Mouse (Mus musculus) forebrain, embryonic 11.5 days (tissue): ENCODE measurements around the gene Krt88. TPM values are rescaled to one million over a fixed set of nuclear protein-coding genes. Genes with fewer than 3 reads are reported as not detected.

Experiments
- ATAC-seq: fragments of 200-750 bp; cut with Nextera tagmentation; replicated peaks from 2 replicates; pipeline ENCODE4 v1.8.0; 2017; ENCODE audit warnings: moderate TSS enrichment; ENCODE audit not compliant: low FRiP score
- DNase-seq: peaks from one replicate; pipeline ENCODE4 v3.0.0-alpha.2; 2017; ENCODE audit warnings: low spot score
- H3K27ac ChIP-seq: fragments of 300-500 bp; sonication (generic); 2 replicates; pipeline ENCODE4 v1.5.1; 2014; ENCODE audit warnings: low read depth, low read length
- H3K27me3 ChIP-seq: fragments of 300-500 bp; sonication (generic); 2 replicates; pipeline ENCODE4 v1.6.1; 2014; ENCODE audit warnings: mild to moderate bottlenecking, low read length, mixed read lengths; ENCODE audit not compliant: control insufficient read depth, insufficient read depth
- H3K36me3 ChIP-seq: fragments of 300-500 bp; sonication (generic); 2 replicates; pipeline ENCODE4 v1.6.1; 2014; ENCODE audit warnings: mild to moderate bottlenecking, low read length, moderate library complexity, mixed read lengths; ENCODE audit not compliant: control insufficient read depth, insufficient read depth
- H3K4me1 ChIP-seq: fragments of 300-500 bp; sonication (generic); replicated peaks from 2 replicates; pipeline ENCODE4 v1.6.1; 2014; ENCODE audit warnings: low read length, mixed read lengths; ENCODE audit not compliant: control insufficient read depth, insufficient read depth
- H3K4me2 ChIP-seq: fragments of 300-500 bp; sonication (generic); 2 replicates; pipeline ENCODE4 v1.6.1; 2014; ENCODE audit warnings: low read depth, mild to moderate bottlenecking, low read length, moderate library complexity, mixed read lengths; ENCODE audit not compliant: severe bottlenecking
- H3K4me3 ChIP-seq: fragments of 300-500 bp; sonication (generic); 2 replicates; pipeline ENCODE4 v1.5.1; 2014; ENCODE audit warnings: low read depth, low read length
- H3K9ac ChIP-seq: fragments of 300-500 bp; sonication (generic); 2 replicates; pipeline ENCODE4 v1.6.1; 2014; ENCODE audit warnings: low read length
- H3K9me3 ChIP-seq: fragments of 300-500 bp; sonication (generic); 2 replicates; pipeline ENCODE4 v1.6.1; 2016; ENCODE audit warnings: low read length, mixed read lengths; ENCODE audit not compliant: control insufficient read depth
- WGBS: fragments of 180-500 bp; shearing (Covaris S2); extraction: QIAGEN DNeasy Blood & Tissue Kit; methylation state at CpG from one replicate; pipeline ENCODE4 v1.1.7; 2014; 5-methylcytosine and 5-hydroxymethylcytosine counted together
- polyA plus RNA-seq: library from polyadenylated mRNA; unstranded; fragments of >200 nt; fragmentation: Nextera tagmentation; extraction: Ambion mirVana; gene quantifications from 2 replicates; pipeline ENCODE4 v1.2.1, GENCODE M21; 2014

The Krt88 gene
- not detected in 2 replicates for polyA plus RNA-seq

DNA sequence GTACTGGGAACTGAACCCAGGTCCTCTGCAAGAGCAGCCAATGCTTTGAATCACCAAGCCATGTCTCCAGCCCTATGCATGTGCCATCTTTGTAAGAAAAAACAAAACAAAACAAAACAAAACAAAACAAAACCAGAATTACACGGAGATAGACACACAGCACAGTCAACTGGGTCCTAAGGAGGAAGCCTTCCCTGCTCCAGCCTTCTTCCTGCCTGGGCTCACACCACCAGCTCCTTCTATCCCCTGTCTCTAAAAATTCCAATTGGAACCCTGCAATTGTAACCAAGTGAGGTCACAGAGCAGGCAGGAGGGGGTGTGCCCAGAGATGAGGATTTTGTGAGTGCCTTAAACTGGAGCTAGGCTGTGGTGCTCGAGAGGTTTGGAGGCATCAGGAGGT, at the start of gene Krt88:
Krt88 (plus strand) TSS at position 301 of the 400 bp plus-strand sequence.
- no peaks in the 10 kb centered on the region for H3K27me3 ChIP-seq
- H3K4me1 ChIP-seq, result no peaks in the 10 kb centered on the region
- H3K9me3 ChIP-seq, result no peaks in the 10 kb centered on the region
- ATAC-seq (no peak), DNase-seq (no peak)
- H3K4me3 ChIP-seq, result no peak within 1 kb of the TSS
- 67% methylated on average over 2 of the region's 2 CpGs for WGBS
- H3K9ac ChIP-seq, result no peak within 1 kb of the TSS
- H3K27ac ChIP-seq, result no peak within 1 kb of the TSS
- no peaks in the 10 kb centered on the region for H3K36me3 ChIP-seq
- H3K4me2 ChIP-seq, result no peak within 1 kb of the TSS

DNA sequence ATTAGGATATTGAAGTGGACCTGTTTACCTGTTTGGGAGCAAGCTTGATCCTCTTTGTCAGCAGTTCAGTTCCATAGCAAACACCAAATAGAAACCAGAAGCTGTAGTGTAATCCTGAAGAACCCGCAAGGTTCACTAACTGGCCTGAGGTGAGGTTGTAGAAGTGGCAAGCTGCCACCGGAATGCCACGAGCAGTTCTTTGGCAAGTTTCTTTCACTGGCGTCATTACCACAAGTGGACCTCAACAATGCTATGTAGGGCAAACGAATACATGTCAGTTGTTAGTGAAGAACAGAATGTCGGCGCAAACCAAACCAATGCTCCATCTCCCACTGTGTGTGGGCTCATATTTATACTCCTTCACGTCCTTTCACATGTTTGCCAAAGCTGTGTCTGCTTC, 49.3 kb upstream of the Krt88 start:
- H3K9ac ChIP-seq, result no peak overlapping the region
- no peak overlapping the region for H3K4me3 ChIP-seq
- no peak overlapping the region for H3K27ac ChIP-seq
- ATAC-seq, result no peak
- no peak for DNase-seq
- no peaks in the 10 kb centered on the region for H3K36me3 ChIP-seq
- no peaks in the 10 kb centered on the region for H3K4me1 ChIP-seq
- no peaks in the 10 kb centered on the region for H3K9me3 ChIP-seq
- no peak overlapping the region for H3K4me2 ChIP-seq
- WGBS, result 86% methylated on average over 8 of the region's 8 CpGs
- H3K27me3 ChIP-seq, result no peaks in the 10 kb centered on the region

DNA sequence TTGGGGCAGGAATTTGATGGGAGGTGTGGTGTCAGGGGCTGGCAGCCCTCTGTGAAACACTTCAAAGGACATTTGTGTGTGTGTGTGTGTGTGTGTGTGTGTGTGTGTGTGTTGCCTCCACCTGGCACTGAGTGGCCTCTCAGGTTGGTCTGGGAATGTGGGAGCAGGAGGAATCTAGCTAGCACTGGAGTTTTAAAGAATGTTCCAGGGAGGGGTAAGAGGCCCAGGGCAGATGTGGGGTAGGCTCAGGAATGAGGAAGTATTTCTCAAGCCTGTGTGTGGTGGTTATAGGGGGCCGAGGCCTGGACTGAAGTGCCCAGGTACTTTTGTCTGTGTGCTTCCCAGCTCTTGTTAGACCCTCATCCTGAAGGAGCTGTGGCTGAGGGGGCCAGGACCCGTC, 36.8 kb upstream of the Krt88 start, which contains the start of gene Krt7:
Krt7 (plus strand) TSS at position 269 of the 400 bp plus-strand sequence.
- Histone ChIP-seq H3K9ac (no peak within 1 kb of the TSS), H3K9me3 (no peaks in the 10 kb centered on the region), H3K27me3 (peaks cover 9% of the 10 kb centered on the region), H3K4me2 (no peak within 1 kb of the TSS), H3K4me3 (no peak within 1 kb of the TSS), H3K36me3 (no peaks in the 10 kb centered on the region), H3K4me1 (no peaks in the 10 kb centered on the region), H3K27ac (no peak within 1 kb of the TSS)
- ATAC-seq (no peak), DNase-seq (no peak)
- WGBS, result 67% methylated on average over 2 of the region's 2 CpGs

DNA sequence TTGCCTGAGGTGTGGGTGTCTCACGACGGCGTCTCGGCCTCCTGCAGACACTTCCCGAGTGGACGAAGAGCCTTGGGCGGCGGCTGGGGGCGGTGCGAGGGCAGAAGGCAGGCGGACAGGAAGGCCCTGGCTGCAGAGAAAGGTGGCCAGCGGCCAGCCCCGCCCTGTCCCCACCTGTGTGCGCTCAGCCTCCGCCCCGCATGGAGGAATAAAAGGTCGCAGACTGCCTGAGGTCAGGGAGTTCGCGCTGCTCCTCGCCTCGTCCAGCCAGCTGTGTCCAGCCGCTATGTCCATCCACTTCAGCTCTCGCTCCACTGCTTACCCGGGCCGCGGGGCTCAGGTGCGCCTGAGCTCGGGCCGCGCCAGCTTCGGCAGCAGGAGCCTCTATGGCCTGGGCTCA, 35.4 kb upstream of the Krt88 start:
- H3K27ac ChIP-seq, result no peak overlapping the region

DNA sequence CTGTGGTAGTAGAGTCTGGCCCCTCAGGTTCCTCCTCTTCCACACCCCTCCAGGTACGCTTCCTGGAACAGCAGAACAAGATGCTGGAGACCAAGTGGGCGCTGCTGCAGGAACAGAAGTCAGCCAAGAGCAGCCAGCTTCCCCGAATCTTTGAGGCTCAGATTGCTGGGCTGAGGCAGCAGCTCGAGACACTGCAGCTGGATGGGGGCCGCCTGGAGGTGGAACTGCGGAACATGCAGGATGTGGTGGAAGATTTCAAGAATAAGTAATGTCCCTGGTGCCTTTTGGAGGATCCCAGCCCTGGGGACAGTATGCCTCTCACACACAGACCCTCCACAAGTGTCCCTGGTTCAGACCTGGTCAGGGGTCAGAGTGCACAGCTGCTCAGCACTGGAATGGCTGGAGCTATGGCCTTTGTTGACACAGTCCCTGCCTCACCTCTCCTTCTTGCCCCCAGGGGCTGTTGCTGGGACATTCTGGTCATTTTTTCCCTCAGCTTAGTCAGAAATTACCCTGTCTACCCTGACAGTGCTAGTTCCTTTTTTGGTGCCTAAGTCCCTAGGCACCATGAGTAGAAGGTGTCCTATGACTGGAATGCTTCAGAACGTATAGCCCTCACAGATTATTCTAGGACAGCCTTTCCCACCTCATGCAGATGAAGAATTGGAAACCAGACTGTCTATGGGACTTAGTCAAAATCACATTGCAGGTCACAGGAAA, 33.5 kb upstream of the Krt88 start:
- Histone ChIP-seq H3K4me1 (no peaks in the 10 kb centered on the region), H3K27ac (no peak overlapping the region), H3K36me3 (no peaks in the 10 kb centered on the region), H3K27me3 (peaks cover 9% of the 10 kb centered on the region), H3K4me3 (no peak overlapping the region), H3K9ac (no peak overlapping the region), H3K9me3 (no peaks in the 10 kb centered on the region), H3K4me2 (no peak overlapping the region)
- DNase-seq, result no peak
- no peak for ATAC-seq
- WGBS, result 57% methylated on average over 7 of the region's 7 CpGs

More for the DNA sequence above, 35.4 kb upstream of the Krt88 start:
- no peaks in the 10 kb centered on the region for H3K4me1 ChIP-seq
- no peak for DNase-seq
- H3K36me3 ChIP-seq, result no peaks in the 10 kb centered on the region
- 20% methylated on average over 31 of the region's 31 CpGs for WGBS
- no peak overlapping the region for H3K9ac ChIP-seq
- no peak overlapping the region for H3K4me3 ChIP-seq
- H3K4me2 ChIP-seq, result no peak overlapping the region
- ATAC-seq, result no peak
- peaks cover 9% of the 10 kb centered on the region for H3K27me3 ChIP-seq
- H3K9me3 ChIP-seq, result no peaks in the 10 kb centered on the region

DNA sequence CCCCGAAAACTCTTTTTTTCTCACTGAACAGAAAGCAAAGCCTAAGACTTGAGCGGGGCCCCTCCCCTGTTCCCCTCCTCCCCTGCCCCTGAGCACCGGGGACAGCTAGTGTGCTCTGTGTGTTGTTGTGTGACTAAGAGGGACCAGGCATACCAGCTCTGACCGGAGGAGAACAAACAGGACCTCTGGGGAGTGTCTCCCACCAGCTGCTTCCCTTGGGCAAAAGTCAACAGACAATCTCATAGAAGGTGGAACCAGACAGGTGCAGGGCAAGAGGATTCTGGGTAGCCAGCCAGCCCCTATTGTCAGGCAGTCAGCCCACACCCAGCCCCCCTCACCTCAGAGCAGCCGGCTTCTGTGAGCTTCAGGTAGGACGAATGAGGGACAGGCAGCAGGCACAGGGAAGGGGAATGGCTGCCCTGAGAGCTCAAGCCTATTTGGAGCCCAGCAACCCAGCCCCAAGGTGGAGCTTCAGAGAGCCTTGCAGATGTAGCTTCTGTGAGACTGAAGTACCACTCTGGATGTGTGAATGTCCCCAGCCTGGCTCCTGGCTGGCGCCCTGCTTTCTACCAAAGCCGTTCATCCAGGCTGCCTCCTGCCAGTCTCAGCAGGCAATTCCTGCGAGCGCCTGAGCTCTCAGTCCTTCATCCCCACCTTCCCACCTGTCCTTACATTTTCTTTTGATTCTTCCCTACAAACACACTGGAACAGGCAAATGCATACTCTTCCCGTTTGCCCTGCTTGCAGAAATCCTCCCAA, 32.6 kb upstream of the Krt88 start:
- H3K36me3 ChIP-seq, result no peaks in the 10 kb centered on the region
- H3K4me2 ChIP-seq, result no peak overlapping the region
- 40% methylated on average over 11 of the region's 11 CpGs for WGBS
- no peak overlapping the region for H3K9ac ChIP-seq
- no peak overlapping the region for H3K4me3 ChIP-seq
- DNase-seq, result no peak
- no peak for ATAC-seq
- no peaks in the 10 kb centered on the region for H3K4me1 ChIP-seq
- no peaks in the 10 kb centered on the region for H3K9me3 ChIP-seq
- H3K27me3 ChIP-seq, result peaks cover 9% of the 10 kb centered on the region
- no peak overlapping the region for H3K27ac ChIP-seq

DNA sequence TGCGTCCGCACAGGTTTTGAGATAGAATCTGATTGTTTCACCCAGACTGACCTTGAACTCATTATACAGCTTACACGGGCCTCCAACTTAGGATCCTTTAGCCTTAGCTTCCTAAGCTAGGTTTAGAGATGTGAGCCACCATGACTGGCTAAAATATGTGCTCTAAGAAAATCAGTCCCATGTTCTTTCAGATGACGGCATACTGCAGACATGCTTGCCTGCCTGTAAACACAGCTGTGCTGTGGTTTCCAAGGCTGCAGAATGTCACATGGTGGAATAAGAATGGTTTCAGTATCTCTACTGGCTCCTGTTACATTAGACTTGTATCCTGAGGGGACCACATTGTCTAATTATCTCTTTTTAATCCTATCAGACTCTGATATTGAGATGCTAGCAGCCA, 28.6 kb upstream of the Krt88 start:
- H3K9ac ChIP-seq, result no peak overlapping the region
- 88% methylated on average over 4 of the region's 4 CpGs for WGBS
- DNase-seq (peak; percentile 9), ATAC-seq (no peak)
- no peak overlapping the region for H3K4me2 ChIP-seq
- H3K9me3 ChIP-seq, result no peaks in the 10 kb centered on the region
- H3K4me3 ChIP-seq, result no peak overlapping the region
- no peaks in the 10 kb centered on the region for H3K4me1 ChIP-seq
- H3K27ac ChIP-seq, result no peak overlapping the region
- H3K36me3 ChIP-seq, result no peaks in the 10 kb centered on the region
- no peaks in the 10 kb centered on the region for H3K27me3 ChIP-seq

DNA sequence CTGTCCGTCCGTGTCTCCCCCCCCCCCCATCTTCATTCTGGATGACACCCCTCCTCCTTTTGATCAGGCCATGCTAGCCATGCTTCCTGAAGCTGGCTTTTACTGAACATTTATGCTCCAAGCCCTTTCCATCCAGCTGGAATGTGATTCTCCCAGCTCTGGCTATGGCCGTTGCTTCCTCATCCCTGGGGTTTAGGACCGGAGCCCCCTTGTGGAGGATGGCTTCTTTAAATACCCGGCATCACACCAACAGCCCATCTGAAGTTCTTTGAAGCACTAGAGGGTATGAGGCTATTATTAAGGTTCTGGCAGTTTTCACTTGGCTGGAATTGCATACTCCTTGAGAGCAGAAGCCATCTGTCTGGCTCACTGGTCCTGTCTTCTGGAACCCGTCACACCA, 26.6 kb upstream of the Krt88 start:
- peak; percentile 50 for DNase-seq

More for the DNA sequence above, 26.6 kb upstream of the Krt88 start:
- Histone ChIP-seq H3K4me1 (no peaks in the 10 kb centered on the region), H3K27ac (no peak overlapping the region), H3K4me2 (no peak overlapping the region), H3K36me3 (no peaks in the 10 kb centered on the region), H3K4me3 (no peak overlapping the region), H3K9ac (no peak overlapping the region), H3K9me3 (no peaks in the 10 kb centered on the region), H3K27me3 (no peaks in the 10 kb centered on the region)
- 61% methylated on average over 6 of the region's 6 CpGs for WGBS
- ATAC-seq, result no peak
